Mouse (Mus musculus) liver (tissue): ENCODE measurements around the gene Gm17124.
"Not testable (repeated sequence)": the region's sequence is repeated elsewhere in the genome, so short reads cannot be mapped to it uniquely, and the experiment has no call there.

Experiments used
- DNase-seq: peaks from one replicate; pipeline ENCODE4 v3.0.0-alpha.2; 2020; ENCODE audit warnings: mixed read lengths

Gene Gm17124

DNA sequence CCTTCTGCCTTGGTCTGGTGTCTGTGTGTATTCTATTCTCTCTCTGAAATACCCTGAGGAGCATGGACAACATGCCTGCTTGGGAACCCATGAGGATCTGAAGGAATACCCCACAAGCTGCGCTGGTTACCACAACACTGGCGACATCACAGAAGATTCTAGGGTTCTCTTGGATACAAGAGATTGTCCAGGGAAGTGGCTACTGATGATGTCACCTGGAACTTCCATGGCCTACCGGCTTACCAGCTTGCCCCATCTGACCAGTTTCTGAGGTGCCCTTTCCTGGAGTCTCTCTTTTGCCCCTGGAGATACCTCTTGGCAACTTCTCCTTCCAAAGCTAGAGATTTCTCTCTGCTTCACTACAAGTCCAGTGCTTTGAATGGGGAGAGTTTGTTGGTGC lies at the start of gene Gm17124:
Gene Gm17124, minus strand, starts transcription at position 101 of the 400 bp plus-strand sequence.
- not testable (repeated sequence) for DNase-seq

- not testable (repeated sequence) for DNase-seq
These were observed 42.1 kb upstream of the Gm17124 start, which contains the start of gene Gm3633 for GRCm38 (mm10) chr14:42641817-42642216. Gene Gm3633, minus strand, starts transcription at chr14:42641917.
